Mouse (Mus musculus) liver, adult (tissue): Measurements from ENCODE around the gene Igf2r.

ENCODE experiments used
- GATA4 ChIP-seq: IDR thresholded peaks from 2 replicates; pipeline ENCODE4 v1.6.1; 2014; ENCODE audit warnings: mild to moderate bottlenecking, low read length; ENCODE audit not compliant: insufficient replicate concordance

Gene Igf2r

GRCm38 (mm10) chr17:12760355-12761146, 8.9 kb downstream of the Igf2r start:
- TF ChIP-seq GATA4 = no peak

- no peak for TF ChIP-seq GATA4
Observed at GRCm38 (mm10) chr17:12759646-12760074, 9.8 kb downstream of the Igf2r start.

- no peak for TF ChIP-seq GATA4
Observed at GRCm38 (mm10) chr17:12758701-12759455, 10.6 kb downstream of the Igf2r start.

- TF ChIP-seq GATA4 = no peak
Observed at GRCm38 (mm10) chr17:12757990-12758389, 11.5 kb downstream of the Igf2r start.

- TF ChIP-seq GATA4 = no peak
Observed at GRCm38 (mm10) chr17:12757161-12757560, 12.3 kb downstream of the Igf2r start.

- TF ChIP-seq GATA4 = no peak
Observed at GRCm38 (mm10) chr17:12755951-12756350, 13.5 kb downstream of the Igf2r start.

- no peak for TF ChIP-seq GATA4
Observed at GRCm38 (mm10) chr17:12755146-12755545, 14.3 kb downstream of the Igf2r start.

GRCm38 (mm10) chr17:12754243-12755007, 15.0 kb downstream of the Igf2r start:
- no peak for TF ChIP-seq GATA4

GRCm38 (mm10) chr17:12753050-12753449, 16.4 kb downstream of the Igf2r start:
- TF ChIP-seq GATA4 = no peak

- TF ChIP-seq GATA4 = no peak
Observed at GRCm38 (mm10) chr17:12751641-12752040, 17.8 kb downstream of the Igf2r start.

GRCm38 (mm10) chr17:12751218-12751617, 18.2 kb downstream of the Igf2r start:
- TF ChIP-seq GATA4 = no peak

GRCm38 (mm10) chr17:12750591-12751170, 18.8 kb downstream of the Igf2r start:
- TF ChIP-seq GATA4 = no peak

GRCm38 (mm10) chr17:12749421-12750367, 19.8 kb downstream of the Igf2r start:
- TF ChIP-seq GATA4 = no peak

GRCm38 (mm10) chr17:12745761-12746160, 23.7 kb downstream of the Igf2r start:
- TF ChIP-seq GATA4 = no peak
